Mouse (Mus musculus) midbrain, embryonic 11.5 days (tissue): Measurements from ENCODE around the gene Shisa7. TPM values are rescaled to one million over a fixed set of nuclear protein-coding genes. Genes with fewer than 3 reads are reported as not detected.
"Not testable (repeated sequence)": the region's sequence is repeated elsewhere in the genome, so short reads cannot be mapped to it uniquely, and the experiment has no call there.

Experiments
- ATAC-seq: fragments of 200-750 bp; cut with Nextera tagmentation; 2 replicates; pipeline ENCODE4 v1.8.0; 2017; ENCODE audit warnings: moderate TSS enrichment, moderate library complexity; ENCODE audit not compliant: low FRiP score
- DNase-seq: peaks from one replicate; pipeline ENCODE4 v3.0.0; 2015; ENCODE audit warnings: low spot score; ENCODE audit errors: missing footprints
- H3K27ac ChIP-seq: fragments of 300-500 bp; sonication (generic); 2 replicates; pipeline ENCODE4 v1.5.1; 2014; ENCODE audit warnings: low read depth, low read length
- H3K27me3 ChIP-seq: fragments of 300-500 bp; sonication (generic); 2 replicates; pipeline ENCODE4 v1.6.1; 2014; ENCODE audit warnings: mild to moderate bottlenecking, low read length, moderate library complexity, mixed read lengths; ENCODE audit not compliant: control insufficient read depth, insufficient read depth
- H3K36me3 ChIP-seq: fragments of 300-500 bp; sonication (generic); 2 replicates; pipeline ENCODE4 v1.6.1; 2014; ENCODE audit warnings: mild to moderate bottlenecking, low read length, moderate library complexity, mixed read lengths; ENCODE audit not compliant: control insufficient read depth, insufficient read depth
- H3K4me1 ChIP-seq: fragments of 300-500 bp; sonication (generic); 2 replicates; pipeline ENCODE4 v1.6.1; 2014; ENCODE audit warnings: low read length; ENCODE audit not compliant: control insufficient read depth, insufficient read depth
- H3K4me2 ChIP-seq: fragments of 300-500 bp; sonication (generic); 2 replicates; pipeline ENCODE4 v1.6.1; 2014; ENCODE audit warnings: mild to moderate bottlenecking, moderate library complexity
- H3K4me3 ChIP-seq: fragments of 300-500 bp; sonication (generic); 2 replicates; pipeline ENCODE4 v1.5.1; 2014; ENCODE audit warnings: low read depth, low read length
- H3K9ac ChIP-seq: fragments of 300-500 bp; sonication (generic); 2 replicates; pipeline ENCODE4 v1.6.1; 2014; ENCODE audit warnings: low read length
- H3K9me3 ChIP-seq: fragments of 300-500 bp; sonication (generic); 2 replicates; pipeline ENCODE4 v1.6.1; 2016; ENCODE audit warnings: low read length; ENCODE audit not compliant: control insufficient read depth
- WGBS: fragments of 180-500 bp; shearing (Covaris S2); extraction: QIAGEN DNeasy Blood & Tissue Kit; methylation state at CpG from one replicate; pipeline ENCODE4 v1.1.7; 2014; 5-methylcytosine and 5-hydroxymethylcytosine counted together
- polyA plus RNA-seq: library from polyadenylated mRNA; unstranded; fragments of >200 nt; fragmentation: Nextera tagmentation; extraction: Ambion mirVana; gene quantifications from 2 replicates; pipeline ENCODE4 v1.2.1, GENCODE M21; 2014

The Shisa7 gene
- 1.9 and 2.4 TPM in 2 replicates for polyA plus RNA-seq

DNA sequence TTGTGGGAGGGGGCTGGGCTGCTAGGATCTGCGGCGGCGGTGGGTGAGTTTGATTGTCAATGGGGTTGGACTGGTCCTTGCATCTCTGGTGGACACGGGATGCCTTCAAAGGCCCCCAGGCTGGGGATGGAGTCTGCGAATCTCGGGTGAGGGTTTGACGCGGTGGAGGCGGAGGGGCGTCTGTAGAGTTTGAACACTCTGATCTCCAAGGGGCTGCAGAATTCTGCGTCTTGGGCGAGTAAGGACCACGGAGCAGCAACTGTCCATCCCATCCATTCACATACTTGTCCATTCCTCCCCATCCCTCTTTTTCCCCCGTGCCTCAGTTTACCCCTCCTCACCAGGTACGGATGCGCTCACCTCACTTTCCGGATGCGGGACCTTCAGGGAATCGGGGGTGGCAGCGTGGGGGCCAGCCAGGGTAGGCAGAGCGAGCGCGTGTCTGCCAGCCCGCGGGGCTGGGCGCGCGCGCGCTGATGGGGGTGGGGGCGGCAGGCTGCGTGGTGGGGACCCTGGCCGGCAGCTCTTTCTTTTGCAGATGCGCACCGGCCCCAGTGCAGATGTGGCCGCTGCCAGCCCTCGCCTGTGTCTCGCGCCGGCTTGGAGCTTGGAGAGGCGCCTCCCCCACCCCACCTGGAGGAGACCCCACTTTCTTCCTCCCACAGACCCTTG is at the start of gene Shisa7:
TSS of gene Shisa7 (minus strand) at position 452 of the 672 bp plus-strand sequence.
- Histone ChIP-seq H3K4me3 (peak within 1 kb of the TSS; percentile 45), H3K4me1 (peaks cover 20% of the 10 kb centered on the region), H3K27me3 (peaks cover 25% of the 10 kb centered on the region), H3K36me3 (no peaks in the 10 kb centered on the region), H3K27ac (no peak within 1 kb of the TSS), H3K9ac (peak within 1 kb of the TSS; percentile 56), H3K9me3 (no peaks in the 10 kb centered on the region), H3K4me2 (peak within 1 kb of the TSS; percentile 94)
- DNase-seq, result peak; percentile 91
- ATAC-seq, result peak; percentile 70
- WGBS, result under 1% methylated on average over 41 of the region's 41 CpGs

DNA sequence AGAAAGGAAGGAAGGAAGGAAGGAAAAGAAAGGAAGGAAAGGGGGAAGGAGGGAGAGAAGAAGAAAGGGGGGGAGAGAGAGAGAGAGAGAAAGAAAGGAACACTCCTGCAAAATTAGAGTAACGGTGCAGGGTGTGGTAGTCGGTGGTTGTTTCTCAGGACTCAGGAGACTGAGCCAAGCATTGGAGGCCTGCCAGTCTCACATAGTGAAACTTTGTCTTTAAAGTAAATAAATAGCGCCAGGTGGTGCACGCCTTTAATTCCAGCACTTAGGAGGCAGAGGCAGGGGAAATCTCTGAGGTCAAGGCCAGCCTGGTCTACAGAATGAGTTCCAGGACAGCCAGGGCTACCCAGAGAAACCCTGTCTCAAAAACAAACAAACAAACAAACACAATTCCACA is 42.2 kb upstream of the Shisa7 start:
- Histone ChIP-seq H3K4me3 (no peak overlapping the region), H3K27ac (no peak overlapping the region), H3K27me3 (no peaks in the 10 kb centered on the region), H3K36me3 (no peaks in the 10 kb centered on the region), H3K4me2 (no peak overlapping the region), H3K9ac (no peak overlapping the region), H3K9me3 (no peaks in the 10 kb centered on the region), H3K4me1 (no peaks in the 10 kb centered on the region)
- 78% methylated on average over 4 of the region's 4 CpGs for WGBS
- ATAC-seq (no peak), DNase-seq (no peak)

DNA sequence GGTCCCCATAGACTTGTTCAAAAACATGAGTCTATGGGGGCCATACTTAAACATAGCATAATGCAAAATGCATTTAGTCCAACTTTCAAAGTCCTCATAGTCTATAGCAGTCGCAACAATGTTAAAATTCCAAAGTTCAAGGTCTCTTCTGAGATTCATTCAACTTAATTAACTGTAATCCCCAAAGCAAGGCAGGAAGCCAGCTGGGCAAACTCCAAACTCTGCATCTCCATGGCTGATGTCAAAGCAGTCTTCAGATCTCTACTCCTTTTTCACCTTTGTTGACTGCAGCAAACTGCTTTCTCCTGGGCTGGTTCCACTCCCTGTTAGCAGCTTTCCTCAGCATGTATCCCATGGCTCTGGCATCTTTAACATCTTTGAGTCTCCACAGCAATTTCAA is 34.5 kb upstream of the Shisa7 start:
- H3K4me2 ChIP-seq, H3K9me3 ChIP-seq, H3K4me1 ChIP-seq, H3K27me3 ChIP-seq, H3K27ac ChIP-seq, ATAC-seq, H3K36me3 ChIP-seq, H3K9ac ChIP-seq, H3K4me3 ChIP-seq, DNase-seq: not testable (repeated sequence)
- WGBS, result 80% methylated on average over 1 of the region's 1 CpGs

DNA sequence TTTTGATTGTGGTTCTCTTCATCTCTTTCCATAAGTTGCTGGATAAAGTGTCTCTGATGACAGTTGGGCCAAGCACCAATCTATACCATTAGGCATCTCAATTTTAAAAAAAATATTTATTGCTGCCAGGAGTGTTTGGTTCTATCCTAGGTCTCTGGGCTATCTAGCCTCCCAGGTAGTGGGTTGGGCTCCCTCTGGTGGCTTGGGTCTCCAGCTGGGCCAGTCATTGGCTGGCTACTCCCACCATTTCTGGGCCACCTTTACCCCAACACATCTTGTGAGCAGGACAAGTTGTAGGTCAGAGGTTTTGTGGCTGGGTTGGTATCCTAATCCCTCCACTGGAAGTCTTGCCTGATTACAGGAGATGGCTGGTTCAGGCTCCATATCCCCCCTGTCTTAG is 33.7 kb upstream of the Shisa7 start:
- DNase-seq (no peak), ATAC-seq (no peak)
- Histone ChIP-seq H3K36me3 (no peaks in the 10 kb centered on the region), H3K4me1 (peaks cover 4% of the 10 kb centered on the region), H3K27ac (no peak overlapping the region), H3K27me3 (no peaks in the 10 kb centered on the region), H3K9ac (no peak overlapping the region), H3K9me3 (no peaks in the 10 kb centered on the region), H3K4me3 (no peak overlapping the region), H3K4me2 (no peak overlapping the region)

DNA sequence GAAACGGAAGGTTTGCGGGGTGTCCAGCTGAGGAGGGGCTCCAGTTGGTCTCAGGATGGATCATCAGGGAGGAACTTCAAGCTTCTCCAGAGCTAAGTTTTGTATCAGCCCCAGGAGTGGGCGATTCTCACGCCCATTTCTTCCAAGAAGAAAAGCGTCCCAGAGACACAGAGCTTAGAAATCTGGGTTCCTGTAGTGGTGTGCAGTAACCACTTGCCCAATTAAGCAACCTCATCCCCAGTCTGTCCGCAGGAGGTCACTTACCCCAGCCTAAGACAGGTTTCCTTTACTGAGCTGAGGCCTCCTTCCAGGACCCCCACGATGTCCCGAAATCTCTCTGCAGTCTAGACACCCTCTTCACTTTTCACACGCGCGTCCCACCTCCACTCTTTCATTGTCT is 32.7 kb upstream of the Shisa7 start:
- Histone ChIP-seq H3K9me3 (no peaks in the 10 kb centered on the region), H3K4me1 (peaks cover 4% of the 10 kb centered on the region), H3K27me3 (no peaks in the 10 kb centered on the region), H3K27ac (no peak overlapping the region), H3K36me3 (no peaks in the 10 kb centered on the region), H3K4me2 (peak overlapping the region; percentile 89), H3K4me3 (peak overlapping the region; percentile 41), H3K9ac (peak overlapping the region; percentile 63)
- WGBS, result 8% methylated on average over 11 of the region's 11 CpGs
- DNase-seq (no peak), ATAC-seq (peak; percentile 31)

DNA sequence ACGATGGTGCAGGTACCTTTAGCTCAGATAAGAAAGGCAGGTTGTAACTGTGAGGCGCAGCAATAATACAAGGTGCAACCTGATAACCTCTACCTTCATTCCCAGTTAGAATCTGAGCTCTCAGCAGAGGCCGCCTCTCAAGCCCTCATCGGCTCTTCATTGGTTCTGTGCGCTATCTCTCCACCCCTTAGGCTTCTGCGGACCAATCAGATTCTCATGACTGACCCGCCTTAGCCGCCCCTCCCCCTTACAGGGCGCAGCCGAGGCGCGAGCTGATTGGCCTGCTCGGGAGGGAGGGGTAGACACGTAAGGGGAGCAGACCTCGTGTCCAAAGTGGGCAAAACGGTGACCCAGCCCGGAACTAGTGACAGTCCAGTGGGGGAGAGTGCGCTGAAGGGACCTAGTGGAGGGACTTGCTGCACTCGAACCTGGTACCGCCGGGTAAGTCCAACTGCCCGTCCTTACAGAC is 32.3 kb upstream of the Shisa7 start, which contains the start of gene Isoc2a:
TSS of gene Isoc2a (plus strand) at position 401 of the 469 bp plus-strand sequence.
- peak within 1 kb of the TSS; percentile 41 for H3K4me3 ChIP-seq
- H3K9ac ChIP-seq, result peak within 1 kb of the TSS; percentile 63
- ATAC-seq (peak; percentile 100), DNase-seq (peak; percentile 97)
- no peaks in the 10 kb centered on the region for H3K36me3 ChIP-seq
- no peaks in the 10 kb centered on the region for H3K27me3 ChIP-seq
- peaks cover 4% of the 10 kb centered on the region for H3K4me1 ChIP-seq
- H3K4me2 ChIP-seq, result peak within 1 kb of the TSS; percentile 89
- H3K9me3 ChIP-seq, result no peaks in the 10 kb centered on the region
- H3K27ac ChIP-seq, result no peak within 1 kb of the TSS
- under 1% methylated on average over 22 of the region's 22 CpGs for WGBS

DNA sequence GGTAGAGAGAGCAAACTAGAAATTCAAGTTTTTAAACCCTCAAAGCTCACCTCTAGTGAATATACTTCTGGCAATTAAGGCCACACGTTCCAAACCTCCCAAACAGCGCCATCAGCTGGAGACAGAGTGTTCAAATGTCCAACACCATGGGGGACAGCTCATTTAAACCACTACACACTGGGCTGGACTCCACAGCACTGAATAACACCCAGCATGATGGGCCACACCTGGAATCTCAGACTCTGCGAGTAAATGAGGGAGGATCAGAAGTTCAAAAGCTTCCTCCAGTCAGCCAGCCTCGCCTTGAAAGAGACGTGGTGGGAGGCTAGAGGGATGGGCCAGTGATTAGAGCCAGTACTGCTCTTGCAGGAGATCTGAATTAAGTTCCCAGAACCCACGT is 25.6 kb upstream of the Shisa7 start, which contains the start of gene Isoc2b:
TSS of gene Isoc2b (minus strand) at position 126 of the 400 bp plus-strand sequence.
- H3K9me3 ChIP-seq, result no peaks in the 10 kb centered on the region
- peaks cover 4% of the 10 kb centered on the region; the same call in 1 of the 2 replicates for H3K4me1 ChIP-seq
- 58% methylated on average over 6 of the region's 6 CpGs for WGBS
- H3K4me3 ChIP-seq, result no peak within 1 kb of the TSS
- H3K27me3 ChIP-seq, result no peaks in the 10 kb centered on the region
- no peak for DNase-seq
- no peaks in the 10 kb centered on the region for H3K36me3 ChIP-seq
- H3K4me2 ChIP-seq, result no peak within 1 kb of the TSS
- no peak for ATAC-seq
- H3K9ac ChIP-seq, result no peak within 1 kb of the TSS
- H3K27ac ChIP-seq, result no peak within 1 kb of the TSS

DNA sequence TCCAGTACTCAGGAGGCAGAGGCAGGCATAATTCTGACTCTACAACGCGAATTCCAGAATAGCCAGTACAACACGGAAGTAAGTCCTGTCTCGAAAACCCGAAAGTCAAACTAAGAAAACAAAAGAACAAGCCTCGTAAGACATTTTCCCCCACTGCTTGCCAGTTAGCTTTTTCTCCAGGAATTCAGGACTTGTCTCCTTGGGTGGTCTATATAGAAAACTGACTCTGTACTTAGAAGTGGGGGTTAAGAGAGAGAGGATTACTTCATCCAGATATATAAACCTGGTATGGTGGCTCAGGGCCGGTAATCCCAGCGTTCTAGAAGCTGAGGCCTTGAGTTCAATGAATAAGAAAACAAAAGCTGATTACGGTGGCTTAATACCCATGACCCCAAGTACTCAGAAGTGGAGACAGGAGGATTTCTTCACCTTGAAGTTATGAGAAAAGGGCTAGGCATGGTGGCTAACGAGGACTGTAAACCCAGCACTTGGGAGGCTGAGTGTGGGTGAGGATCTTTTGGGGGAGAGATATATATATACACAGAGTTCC is 22.2 kb upstream of the Shisa7 start:
- H3K27ac ChIP-seq, result no peak overlapping the region
- ATAC-seq (no peak), DNase-seq (no peak)
- peak overlapping the region; percentile 56 for H3K4me3 ChIP-seq
- peak overlapping the region; percentile 57 for H3K4me2 ChIP-seq
- 34% methylated on average over 10 of the region's 10 CpGs for WGBS
- no peaks in the 10 kb centered on the region for H3K36me3 ChIP-seq
- H3K4me1 ChIP-seq, result peaks cover 4% of the 10 kb centered on the region; the same call in 1 of the 2 replicates
- H3K9ac ChIP-seq, result peak overlapping the region; percentile 75
- H3K9me3 ChIP-seq, result no peaks in the 10 kb centered on the region
- no peaks in the 10 kb centered on the region for H3K27me3 ChIP-seq
